Mouse (Mus musculus): ENCODE measurements around the gene Prss12.
A peak's percentile ranks its signal among the peaks of the same experiment; 100 is the strongest.

Gene Prss12

GRCm38 (mm10) chr3:123446708-123447537 is at the start of gene Prss12:
Gene Prss12 (plus strand): TSS chr3:123446913.
- peak; percentile 45 for DNase-seq (ENCODE audit: low spot score)

DNA sequence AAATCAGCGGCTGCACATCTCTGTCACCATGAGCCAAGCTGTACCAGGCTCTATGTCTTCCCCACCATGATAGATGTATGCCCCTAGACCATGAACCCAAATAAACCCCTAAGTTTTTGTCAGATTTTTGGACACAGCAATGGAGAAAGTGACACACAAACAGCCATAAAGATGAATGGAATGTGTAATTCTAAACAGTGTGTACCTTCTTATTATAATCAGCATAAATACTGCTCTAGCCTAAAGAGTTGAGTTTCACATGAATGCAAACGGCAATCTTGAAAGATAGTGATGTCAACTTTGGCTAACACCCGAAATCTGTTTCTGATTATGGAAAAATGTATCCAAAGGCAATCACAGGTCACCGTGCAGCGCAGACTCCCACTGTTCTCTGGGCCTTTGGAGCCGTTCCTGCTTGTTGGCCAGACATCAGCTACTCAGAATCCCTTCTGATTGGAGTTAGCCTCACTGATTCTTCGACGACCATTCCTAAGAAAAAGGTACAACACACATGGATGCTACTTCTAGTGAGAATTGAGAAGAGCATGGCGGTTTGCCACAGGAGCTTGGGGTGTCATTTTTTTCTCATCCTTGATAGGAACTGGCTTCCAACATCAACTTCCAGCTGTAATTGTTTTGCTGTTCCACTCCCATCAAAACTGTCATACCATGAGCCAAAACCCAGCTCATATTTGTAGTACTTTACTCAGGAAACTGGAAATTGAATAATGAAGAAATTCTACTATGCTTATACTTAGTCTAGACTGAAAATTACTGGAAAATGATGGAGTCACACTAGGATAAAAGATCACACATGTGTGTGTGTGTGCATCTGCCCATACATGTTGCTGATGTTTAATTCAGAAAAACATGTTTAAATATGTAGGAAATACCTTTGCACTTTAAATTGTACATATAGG is 48.9 kb upstream of the Prss12 start:
- no peak for DNase-seq (ENCODE audit: low spot score)

- no peak for DNase-seq (ENCODE audit: low spot score)
Measured at GRCm38 (mm10) chr3:123404945-123405344, 41.8 kb upstream of the Prss12 start.

GRCm38 (mm10) chr3:123411821-123412578 is 34.7 kb upstream of the Prss12 start:
- no peak for DNase-seq (ENCODE audit: low spot score)

DNA sequence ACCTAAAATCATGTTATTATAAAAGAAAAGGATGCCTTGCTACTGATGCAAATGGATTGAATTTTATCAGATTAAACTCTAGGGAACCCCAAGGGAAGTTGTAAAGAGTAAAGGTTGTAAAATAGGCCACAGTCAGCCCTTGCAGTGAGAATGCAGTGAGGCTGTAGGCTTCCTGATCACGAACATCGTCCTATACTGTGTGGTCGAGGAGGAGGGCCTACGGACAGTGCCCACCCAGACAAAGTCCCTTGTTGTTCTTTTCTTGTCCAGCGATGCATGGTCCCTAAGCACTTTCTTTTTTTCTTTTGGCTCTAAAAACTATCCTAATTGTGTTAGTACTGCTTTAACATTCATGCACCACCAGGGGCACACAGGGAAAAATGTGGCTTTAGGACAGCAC is 33.5 kb upstream of the Prss12 start:
- no peak for DNase-seq (ENCODE audit: low spot score)

DNA sequence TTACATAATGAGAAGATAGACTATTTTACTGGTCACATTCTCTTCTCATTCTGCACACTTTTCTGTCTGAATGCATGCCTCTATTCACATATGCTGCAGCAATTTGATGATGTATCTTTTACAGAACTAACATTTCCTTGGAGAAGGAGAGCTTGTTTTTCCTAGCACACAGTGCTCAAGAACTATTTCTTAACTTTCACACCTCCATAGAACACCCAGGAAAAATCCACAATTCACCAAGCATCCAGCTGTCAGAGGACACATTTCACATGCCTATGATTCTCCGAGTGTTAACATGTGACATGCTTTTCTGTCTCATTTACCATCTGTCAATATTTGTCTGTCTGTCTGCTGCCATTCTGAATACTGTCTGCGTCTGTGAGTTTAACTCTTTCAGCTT is 21.1 kb upstream of the Prss12 start:
- no peak for DNase-seq (ENCODE audit: low spot score)

- DNase-seq (ENCODE audit: low spot score), result no peak
Measured at GRCm38 (mm10) chr3:123428005-123428404, 18.7 kb upstream of the Prss12 start.

GRCm38 (mm10) chr3:123429597-123430458 is 16.9 kb upstream of the Prss12 start:
- DNase-seq (ENCODE audit: low spot score), result no peak

DNA sequence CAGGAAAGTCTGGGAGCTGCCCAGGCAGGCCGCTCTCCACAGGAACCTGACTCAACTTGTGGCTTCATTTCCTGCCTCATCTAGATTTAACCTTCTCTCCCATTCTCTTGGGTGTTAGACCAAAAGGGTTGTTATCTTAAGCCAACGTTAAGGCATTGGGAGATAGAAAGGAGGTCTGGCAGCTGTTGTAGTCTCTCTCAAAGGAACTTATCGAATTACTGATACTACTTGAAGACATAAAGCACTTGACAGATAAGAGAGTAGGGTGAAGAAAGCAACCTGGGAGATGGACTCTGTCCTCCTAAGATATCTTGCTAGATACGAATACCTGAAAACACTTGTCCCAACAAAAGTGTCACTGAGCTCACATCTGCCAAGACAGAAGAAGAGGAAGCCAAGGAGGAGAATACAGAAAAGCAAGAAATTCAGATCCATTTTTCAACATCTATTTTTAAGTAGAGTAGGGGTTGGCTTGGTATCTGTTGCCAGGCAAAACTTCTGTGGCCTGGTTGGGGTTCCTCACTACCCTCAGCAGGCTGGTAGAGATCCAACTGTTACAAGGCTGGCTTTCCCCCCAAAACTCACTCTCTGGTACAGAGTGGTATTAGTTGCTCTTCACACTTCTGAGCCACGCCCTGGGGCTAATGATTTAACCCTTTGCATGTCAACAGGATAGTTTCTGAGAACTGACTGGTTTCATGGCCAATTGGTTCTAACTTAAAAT is 14.6 kb upstream of the Prss12 start:
- no peak for DNase-seq (ENCODE audit: low spot score)

DNA sequence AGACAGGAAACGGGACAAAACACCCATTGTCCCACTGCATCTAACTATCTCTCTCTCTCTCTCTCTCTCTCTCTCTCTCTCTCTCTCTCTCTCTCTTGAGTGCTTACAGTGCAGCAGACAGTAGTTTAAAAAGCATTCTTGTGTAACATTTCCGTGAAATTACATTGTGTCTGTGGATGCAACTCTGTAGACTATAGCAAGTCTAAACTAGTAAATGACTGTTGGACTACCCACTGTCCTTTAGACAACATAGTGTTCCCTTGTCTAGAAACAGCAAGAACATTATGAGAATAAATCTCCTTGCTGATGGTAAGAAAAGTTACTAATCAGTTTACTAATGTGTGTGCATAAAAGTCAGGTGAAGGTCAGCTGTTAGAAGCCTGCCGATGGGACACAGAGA is 13.4 kb upstream of the Prss12 start:
- DNase-seq (ENCODE audit: low spot score), result no peak

DNA sequence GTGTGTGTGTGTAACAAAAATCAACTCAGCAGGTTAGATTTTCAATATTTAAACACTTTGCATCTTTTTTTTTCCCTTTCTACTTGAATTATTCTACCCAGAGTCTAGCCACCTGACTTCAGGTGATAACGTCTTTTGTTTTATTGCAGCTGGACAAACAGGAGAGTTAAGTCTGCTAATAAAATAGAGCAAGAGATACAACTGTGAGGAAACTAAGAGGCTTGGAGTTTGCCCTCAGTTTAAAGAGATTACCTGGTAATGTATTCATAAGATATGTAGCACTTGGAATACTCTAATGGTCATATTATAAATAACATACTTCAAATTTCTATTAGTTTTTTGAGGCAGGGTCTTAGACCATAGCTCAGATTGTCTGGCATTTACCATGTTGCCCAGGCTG is 9.1 kb upstream of the Prss12 start:
- DNase-seq (ENCODE audit: low spot score), result no peak

DNA sequence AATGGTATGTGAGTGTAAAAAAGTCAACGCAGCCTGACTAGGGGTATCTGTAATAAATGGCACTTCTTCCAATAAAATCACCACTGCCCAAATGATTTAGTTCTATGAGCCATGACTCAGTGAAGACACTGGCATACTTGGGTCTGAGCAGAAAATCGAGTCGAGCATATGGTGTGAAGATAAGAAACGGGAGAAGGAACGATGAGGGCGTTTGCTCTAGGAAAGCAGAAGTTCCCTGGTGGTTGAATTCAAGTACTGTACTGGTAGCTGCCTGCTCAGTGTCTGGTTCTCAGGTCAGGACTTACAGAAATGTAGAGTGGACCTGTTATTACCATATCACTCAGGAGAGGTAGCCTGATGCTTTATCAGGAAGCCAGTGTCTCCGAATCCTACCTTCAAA is 6.2 kb upstream of the Prss12 start:
- no peak for DNase-seq (ENCODE audit: low spot score)

DNA sequence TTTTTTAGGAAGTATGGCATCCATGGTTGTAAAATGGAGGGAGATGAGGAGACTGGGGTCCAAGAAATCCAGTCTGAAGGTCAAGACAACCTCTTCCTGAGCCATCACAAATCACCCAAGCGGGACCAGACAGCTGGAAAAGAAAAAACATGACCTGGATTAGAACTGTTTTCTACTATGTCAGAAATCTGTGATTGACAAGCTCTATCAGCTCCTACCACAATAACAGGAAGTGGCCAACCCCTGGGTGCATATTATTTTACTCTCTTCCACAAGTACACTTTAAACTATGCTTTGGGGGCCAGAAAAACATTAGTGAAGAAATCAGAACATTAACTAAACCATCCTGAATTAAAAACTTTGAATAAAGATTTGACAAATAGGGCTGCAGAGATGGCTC is 2.2 kb upstream of the Prss12 start:
- DNase-seq (ENCODE audit: low spot score), result no peak

GRCm38 (mm10) chr3:123447538-123448059 is 886 bp downstream of the Prss12 start:
- peak; percentile 48 for DNase-seq (ENCODE audit: low spot score)

- DNase-seq (ENCODE audit: low spot score), result peak; percentile 65
Measured at GRCm38 (mm10) chr3:123448096-123448495, 1.4 kb downstream of the Prss12 start.

- DNase-seq (ENCODE audit: low spot score), result peak; percentile 10
Measured at GRCm38 (mm10) chr3:123450107-123450506, 3.4 kb downstream of the Prss12 start.

GRCm38 (mm10) chr3:123452904-123453303 is 6.2 kb downstream of the Prss12 start:
- no peak for DNase-seq (ENCODE audit: low spot score)

DNA sequence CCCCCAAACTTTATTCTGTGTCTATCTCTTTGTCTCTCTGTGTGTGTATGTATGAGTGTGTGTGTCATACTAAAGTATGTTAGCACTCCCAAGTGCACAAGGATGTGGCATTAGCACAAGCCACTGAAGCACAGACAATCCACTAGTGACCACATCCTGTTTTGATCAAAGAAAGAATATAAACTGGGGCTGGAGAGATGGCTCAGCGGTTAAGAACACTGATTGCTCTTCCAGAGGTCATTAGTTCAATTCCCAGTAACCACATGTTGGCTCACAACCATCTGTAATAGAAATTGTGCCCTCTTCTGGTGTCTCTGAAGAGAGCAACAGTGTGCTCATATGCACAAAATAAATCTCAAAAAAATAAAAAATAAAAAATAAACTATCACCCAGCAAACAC is 12.8 kb downstream of the Prss12 start:
- no peak for DNase-seq (ENCODE audit: low spot score)

- DNase-seq (ENCODE audit: low spot score), result no peak
Measured at GRCm38 (mm10) chr3:123460436-123460835, 13.7 kb downstream of the Prss12 start.

DNA sequence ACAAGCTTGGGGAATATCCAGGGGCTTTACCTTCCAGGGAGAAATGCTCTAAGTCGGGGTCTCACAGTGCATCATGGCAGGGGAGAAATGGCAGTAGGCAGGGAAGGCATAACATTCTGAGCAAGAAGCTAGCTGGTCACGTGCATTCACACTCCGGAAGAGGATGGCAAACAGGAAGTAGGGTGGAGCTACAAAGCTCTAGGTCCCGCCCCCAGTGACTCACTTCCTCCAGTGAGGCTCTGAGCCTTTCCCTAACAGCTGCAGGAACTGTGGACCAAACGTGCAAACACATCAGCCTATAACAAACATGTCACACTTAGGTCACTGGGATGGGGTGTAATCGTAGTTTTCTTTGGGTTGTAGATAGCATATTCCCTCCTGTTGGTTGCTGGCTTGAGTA is 15.6 kb downstream of the Prss12 start:
- no peak for DNase-seq (ENCODE audit: low spot score)

All from embryo, embryonic 10.5 days (tissue).